Mouse (Mus musculus): ENCODE results near the gene Xpr1. TPM values are rescaled to one million over a fixed set of nuclear protein-coding genes. Genes with fewer than 3 reads are reported as not detected.

The Xpr1 gene
- total and polyA plus RNA-seq, 3 experiments = 6.2 to 67.8 (median 12.2) TPM

DNA sequence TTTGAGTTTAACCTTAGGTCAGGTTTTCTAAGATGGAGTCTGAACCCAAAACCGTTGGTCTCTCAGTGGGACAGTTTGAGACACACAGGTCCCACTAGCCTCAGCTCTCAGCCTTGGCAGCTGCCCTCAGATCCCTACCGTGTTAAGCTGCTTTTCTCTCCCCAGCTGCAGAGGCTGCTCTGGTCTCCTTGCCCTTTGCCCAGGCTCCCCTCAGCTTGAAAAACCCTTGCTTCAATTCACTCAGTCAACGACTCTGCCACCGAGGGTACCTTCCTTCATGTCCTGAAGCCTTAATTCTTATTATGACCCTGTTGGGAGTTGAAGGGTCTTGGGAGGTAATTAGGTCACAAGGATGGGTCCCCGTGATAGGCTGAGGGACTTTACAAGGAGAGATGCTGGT lies 167.3 kb downstream of the Xpr1 start:
- H3K4me1 ChIP-seq (ENCODE audit: control insufficient read depth in 1 of 2, insufficient read depth in 2 of 2, low read length in 2 of 2) = peaks cover 2 to 14% of the 10 kb centered on the region in 2 experiments
- H3K79me2 ChIP-seq (ENCODE audit: control insufficient read depth, insufficient read depth, low read length, poor library complexity) = no peaks in the 10 kb centered on the region
- H3K36me3 ChIP-seq (ENCODE audit: control insufficient read depth in 1 of 2, insufficient read depth in 2 of 2, low read length in 2 of 2) = 0 out of 4 replicates have a peak, but pooled peaks cover 0 to 3% of the 10 kb centered on the region in 2 experiments
- H3K9ac ChIP-seq (ENCODE audit: control insufficient read depth, low read depth, low read length, poor library complexity, severe bottlenecking) = no peak overlapping the region
- no peak overlapping the region for H3K4me3 ChIP-seq (ENCODE audit: control insufficient read depth in 1 of 2, insufficient read depth in 1 of 2, low read depth in 2 of 2, low read length in 2 of 2)
- no peak overlapping the region for H3K27ac ChIP-seq (ENCODE audit: control insufficient read depth, low read depth, low read length)
- H3K9me3 ChIP-seq (replicated peaks; ENCODE audit: insufficient read depth, low read length) = no peaks in the 10 kb centered on the region
- DNase-seq (ENCODE audit: low read depth, low spot score) = no peak
- TF ChIP-seq TBP (IDR thresholded peaks at IDR 0.05; ENCODE audit: low read depth, low read length) = no peak
- H3K27me3 ChIP-seq (ENCODE audit: control insufficient read depth in 1 of 2, insufficient read depth in 2 of 2, low read length in 2 of 2) = no peaks in the 10 kb centered on the region

DNA sequence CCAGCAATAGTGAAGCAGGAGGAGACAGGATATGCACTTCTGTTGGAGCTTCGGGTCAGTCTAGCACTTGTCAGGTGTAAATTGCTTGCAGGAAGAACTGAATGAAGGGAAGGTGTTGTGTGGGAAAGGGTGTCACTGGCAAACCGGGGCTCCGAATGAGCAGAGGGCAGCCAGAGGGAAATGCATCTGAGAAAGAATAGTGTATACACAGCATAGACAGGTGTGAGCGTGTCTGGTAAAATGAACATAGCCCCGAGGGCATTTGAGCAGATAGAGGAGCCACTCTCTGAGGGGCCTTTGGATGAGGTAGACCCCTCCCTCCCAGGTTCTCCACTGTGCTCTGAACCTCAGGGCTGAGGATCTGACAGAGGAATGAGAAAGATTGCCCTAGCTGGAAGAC lies 169.2 kb downstream of the Xpr1 start:
- Histone ChIP-seq H3K9ac (ENCODE audit: control insufficient read depth, low read depth, low read length, poor library complexity, severe bottlenecking) (no peak overlapping the region), H3K27ac (ENCODE audit: control insufficient read depth, low read depth, low read length) (no peak overlapping the region), H3K4me1 (ENCODE audit: control insufficient read depth in 1 of 2, insufficient read depth in 2 of 2, low read length in 2 of 2) (peaks cover 2 to 10% of the 10 kb centered on the region in 2 experiments), H3K9me3 (replicated peaks; ENCODE audit: insufficient read depth, low read length) (no peaks in the 10 kb centered on the region), H3K4me3 (ENCODE audit: control insufficient read depth in 1 of 2, insufficient read depth in 1 of 2, low read depth in 2 of 2, low read length in 2 of 2) (no peak overlapping the region), H3K79me2 (ENCODE audit: control insufficient read depth, insufficient read depth, low read length, poor library complexity) (no peaks in the 10 kb centered on the region), H3K36me3 (ENCODE audit: control insufficient read depth in 1 of 2, insufficient read depth in 2 of 2, low read length in 2 of 2) (0 out of 4 replicates have a peak, but pooled peaks cover 0 to 3% of the 10 kb centered on the region in 2 experiments), H3K27me3 (ENCODE audit: control insufficient read depth in 1 of 2, insufficient read depth in 2 of 2, low read length in 2 of 2) (no peaks in the 10 kb centered on the region)
- no peak for DNase-seq (ENCODE audit: low read depth, low spot score)
- TF ChIP-seq RAD21 (IDR thresholded peaks at IDR 0.05; ENCODE audit: low read depth, low read length) (no peak), MYB (IDR thresholded peaks at IDR 0.05; ENCODE audit: low read depth, low read length) (no peak), MXI1 (IDR thresholded peaks at IDR 0.05; ENCODE audit: low read depth, low read length) (no peak), GABPA (IDR thresholded peaks at IDR 0.05; ENCODE audit: low read depth, low read length) (no peak), SIN3A (IDR thresholded peaks at IDR 0.05; ENCODE audit: low read length) (no peak), USF2 (IDR thresholded peaks at IDR 0.05; ENCODE audit: borderline replicate concordance in 1 of 2, insufficient read depth in 1 of 2, low read depth in 1 of 2, low read length in 2 of 2) (no peak), ELF1 (IDR thresholded peaks at IDR 0.05; ENCODE audit: low read depth, low read length) (no peak), ZNF384 (IDR thresholded peaks at IDR 0.05; ENCODE audit: low read depth, low read length) (no peak), CHD1 (IDR thresholded peaks at IDR 0.05; ENCODE audit: low read depth, low read length) (no peak), UBTF (IDR thresholded peaks at IDR 0.05; ENCODE audit: borderline replicate concordance, insufficient read depth, low read depth, low read length) (no peak), TCF12 (IDR thresholded peaks at IDR 0.05; ENCODE audit: low read depth, low read length) (no peak), ZKSCAN1 (IDR thresholded peaks at IDR 0.05; ENCODE audit: low read depth, low read length) (no peak), MAZ (IDR thresholded peaks at IDR 0.05; ENCODE audit: low read depth, low read length) (no peak), KAT2A (conservative IDR thresholded peaks at IDR 0.05; ENCODE audit: low read depth, low read length) (no peak), MYC (IDR thresholded peaks at IDR 0.05; ENCODE audit: low read depth, low read length) (no peak), RCOR1 (IDR thresholded peaks at IDR 0.05; ENCODE audit: low read depth, low read length) (no peak), MEF2A (IDR thresholded peaks at IDR 0.05; ENCODE audit: extremely low read depth, insufficient replicate concordance, low read depth, low read length, poor library complexity, severe bottlenecking) (no peak), CTCF (IDR thresholded peaks at IDR 0.05 in 2 of 3, conservative IDR thresholded peaks at IDR 0.05 in 1 of 3; ENCODE audit: control insufficient read depth in 1 of 3, insufficient read depth in 1 of 3, low read depth in 2 of 3, low read length in 3 of 3, poor library complexity in 1 of 3, severe bottlenecking in 1 of 3) (no peak)
